Mouse (Mus musculus): ENCODE results near the gene Zfp672. TPM values are rescaled to one million over a fixed set of nuclear protein-coding genes. Genes with fewer than 3 reads are reported as not detected.
"Not testable (repeated sequence)": the region's sequence is repeated elsewhere in the genome, so short reads cannot be mapped to it uniquely, and the experiment has no call there.

Zfp672 gene
- total RNA-seq (2021): 10 to 100 TPM; 37.7 to 40.6 TPM
- long read RNA-seq, experiment 1, transcript Zfp672-206 (3 exons, 426 nt): major isoform, 24 of 48 reads
- long read RNA-seq, experiment 1, transcript Zfp672-205 (3 exons, 423 nt): minor isoform, 8 of 48 reads
- long read RNA-seq, experiment 1, partial matches to known transcripts: 3 of 48 reads
- long read RNA-seq, experiment 1, other reads (novel, unspliced or antisense): 13 of 48 reads
- long read RNA-seq, experiment 2, transcript Zfp672-205 (3 exons, 423 nt): minor isoform, 8 of 53 reads
- long read RNA-seq, experiment 2, transcript Zfp672-206 (3 exons, 426 nt): major isoform, 17 of 53 reads
- long read RNA-seq, experiment 2, partial matches to known transcripts: 2 of 53 reads
- long read RNA-seq, experiment 2, other reads (novel, unspliced or antisense): 22 of 53 reads

GRCm38 (mm10) chr11:58330276-58331148, at the start of gene Zfp672, which contains the start of gene Sh3bp5l:
Gene Zfp672 (minus strand): TSS chr11:58330339.
Gene Sh3bp5l (plus strand): TSS chr11:58330724.
- peak; percentile 88 for DNase-seq

- DNase-seq: no peak
Observed at GRCm38 (mm10) chr11:58379516-58379915, 49.4 kb upstream of the Zfp672 start.

- no peak for DNase-seq
Observed at GRCm38 (mm10) chr11:58378763-58379278, 48.7 kb upstream of the Zfp672 start, which contains the start of gene Lypd8. Gene Lypd8 (plus strand): TSS chr11:58379043.

GRCm38 (mm10) chr11:58377686-58378085, 47.5 kb upstream of the Zfp672 start:
- no peak for DNase-seq

- DNase-seq: no peak
Observed at GRCm38 (mm10) chr11:58377273-58377672, 47.1 kb upstream of the Zfp672 start.

GRCm38 (mm10) chr11:58366191-58366590, 36.1 kb upstream of the Zfp672 start:
- not testable (repeated sequence) for DNase-seq

GRCm38 (mm10) chr11:58364454-58364853, 34.3 kb upstream of the Zfp672 start:
- no peak for DNase-seq

- DNase-seq: not testable (repeated sequence)
Observed at GRCm38 (mm10) chr11:58362562-58362961, 32.4 kb upstream of the Zfp672 start.

- DNase-seq: no peak
Observed at GRCm38 (mm10) chr11:58357844-58358534, 27.9 kb upstream of the Zfp672 start.

- DNase-seq: no peak
Observed at GRCm38 (mm10) chr11:58357042-58357441, 26.9 kb upstream of the Zfp672 start.

GRCm38 (mm10) chr11:58354927-58355326, 24.8 kb upstream of the Zfp672 start:
- no peak for DNase-seq

GRCm38 (mm10) chr11:58354476-58354875, 24.3 kb upstream of the Zfp672 start:
- no peak for DNase-seq

GRCm38 (mm10) chr11:58353709-58354108, 23.6 kb upstream of the Zfp672 start:
- no peak for DNase-seq

GRCm38 (mm10) chr11:58352681-58353548, 22.8 kb upstream of the Zfp672 start:
- DNase-seq: no peak

GRCm38 (mm10) chr11:58351179-58351578, 21.0 kb upstream of the Zfp672 start:
- no peak for DNase-seq

GRCm38 (mm10) chr11:58350628-58351027, 20.5 kb upstream of the Zfp672 start:
- DNase-seq: no peak

GRCm38 (mm10) chr11:58346745-58347144, 16.6 kb upstream of the Zfp672 start:
- DNase-seq: no peak

GRCm38 (mm10) chr11:58334746-58335145, 4.6 kb upstream of the Zfp672 start:
- DNase-seq: peak; percentile 48

- DNase-seq: no peak
Observed at GRCm38 (mm10) chr11:58331546-58331945, 1.4 kb upstream of the Zfp672 start.

- no peak for DNase-seq
Observed at GRCm38 (mm10) chr11:58331149-58331495, 983 bp upstream of the Zfp672 start.

GRCm38 (mm10) chr11:58329906-58330275, 248 bp downstream of the Zfp672 start:
- no peak for DNase-seq

Measured in gastrocnemius, postnatal 25 days (tissue).